Mouse (Mus musculus): ENCODE data around the gene Bscl2. TPM values are rescaled to one million over a fixed set of nuclear protein-coding genes. Genes with fewer than 3 reads are reported as not detected.
A peak's percentile ranks its signal among the peaks of the same experiment; 100 is the strongest.
"Not testable (repeated sequence)": the region's sequence is repeated elsewhere in the genome, so short reads cannot be mapped to it uniquely, and the experiment has no call there.

Bscl2 gene
- polyA plus RNA-seq, 1 experiment from 2014 or later, result 48.5 TPM

- H3K9ac ChIP-seq (ENCODE audit: low read depth, low read length), result 0 out of 2 replicates have a peak overlapping the region, but pooled peaks have one; percentile 11
- no peak overlapping the region for H3K4me3 ChIP-seq (ENCODE audit: low read length)
- no peak overlapping the region for H3K27ac ChIP-seq (ENCODE audit: low read length)
- ATAC-seq, result no peak
- no peaks in the 10 kb centered on the region for H3K27me3 ChIP-seq (replicated peaks; ENCODE audit: control insufficient read depth, insufficient read depth, low read length)
- H3K4me1 ChIP-seq (ENCODE audit: control insufficient read depth, insufficient read depth, low read length), result peaks cover 26% of the 10 kb centered on the region
- no peaks in the 10 kb centered on the region for H3K9me3 ChIP-seq (ENCODE audit: control insufficient read depth, low read length)
- H3K36me3 ChIP-seq (ENCODE audit: control insufficient read depth, insufficient read depth, low read length), result peaks cover 5% of the 10 kb centered on the region
- no peak overlapping the region for H3K4me2 ChIP-seq (ENCODE audit: low read depth, low read length)
- WGBS, result 89% methylated on average over 9 of the region's 9 CpGs
These were observed 58.2 kb downstream of the Bscl2 start for GRCm38 (mm10) chr19:8895397-8895960.

- 0 out of 2 replicates have a peak overlapping the region, but pooled peaks have one; percentile 11 for H3K9ac ChIP-seq (ENCODE audit: low read depth, low read length)
- not testable (repeated sequence) for H3K4me2 ChIP-seq (ENCODE audit: low read depth, low read length); H3K9me3 ChIP-seq (ENCODE audit: control insufficient read depth, low read length); H3K36me3 ChIP-seq (ENCODE audit: control insufficient read depth, insufficient read depth, low read length); H3K4me3 ChIP-seq (ENCODE audit: low read length); H3K27me3 ChIP-seq (replicated peaks; ENCODE audit: control insufficient read depth, insufficient read depth, low read length); ATAC-seq
- H3K4me1 ChIP-seq (ENCODE audit: control insufficient read depth, insufficient read depth, low read length), result peaks cover 26% of the 10 kb centered on the region
- 75% methylated on average over 5 of the region's 5 CpGs for WGBS
- 0 out of 2 replicates have a peak overlapping the region, but pooled peaks have one; percentile 23 for H3K27ac ChIP-seq (ENCODE audit: low read length)
These were observed 59.0 kb downstream of the Bscl2 start for GRCm38 (mm10) chr19:8896231-8896630.

GRCm38 (mm10) chr19:8897211-8897864, 60.1 kb downstream of the Bscl2 start:
- WGBS, result 20% methylated on average over 21 of the region's 21 CpGs
- ATAC-seq, result peak; percentile 58

GRCm38 (mm10) chr19:8897865-8898495, 60.7 kb downstream of the Bscl2 start, which contains the start of gene Ganab:
TSS of gene Ganab (plus strand) at chr19:8898071.
- peak within 1 kb of the TSS; percentile 78 for H3K4me3 ChIP-seq (ENCODE audit: low read length)
- H3K9ac ChIP-seq (ENCODE audit: low read depth, low read length), result peak within 1 kb of the TSS; percentile 89
- H3K27me3 ChIP-seq (replicated peaks; ENCODE audit: control insufficient read depth, insufficient read depth, low read length), result no peaks in the 10 kb centered on the region
- peak; percentile 99 for ATAC-seq
- peaks cover 21% of the 10 kb centered on the region for H3K4me1 ChIP-seq (ENCODE audit: control insufficient read depth, insufficient read depth, low read length)
- H3K27ac ChIP-seq (ENCODE audit: low read length), result peak within 1 kb of the TSS; percentile 88
- H3K9me3 ChIP-seq (ENCODE audit: control insufficient read depth, low read length), result no peaks in the 10 kb centered on the region
- peaks cover 7% of the 10 kb centered on the region; the same call in 1 of the 2 replicates for H3K36me3 ChIP-seq (ENCODE audit: control insufficient read depth, insufficient read depth, low read length)
- peak within 1 kb of the TSS; percentile 77 for H3K4me2 ChIP-seq (ENCODE audit: low read depth, low read length)
- WGBS, result under 1% methylated on average over 53 of the region's 53 CpGs

More at GRCm38 (mm10) chr19:8897211-8897864, 60.1 kb downstream of the Bscl2 start:
- not testable (repeated sequence) for H3K9me3 ChIP-seq (ENCODE audit: control insufficient read depth, low read length); H3K36me3 ChIP-seq (ENCODE audit: control insufficient read depth, insufficient read depth, low read length); H3K27me3 ChIP-seq (replicated peaks; ENCODE audit: control insufficient read depth, insufficient read depth, low read length)
- Histone ChIP-seq H3K27ac (ENCODE audit: low read length) (peak overlapping the region; percentile 88), H3K4me1 (ENCODE audit: control insufficient read depth, insufficient read depth, low read length) (peaks cover 24% of the 10 kb centered on the region), H3K4me3 (ENCODE audit: low read length) (peak overlapping the region; percentile 78), H3K4me2 (ENCODE audit: low read depth, low read length) (peak overlapping the region; percentile 57), H3K9ac (ENCODE audit: low read depth, low read length) (peak overlapping the region; percentile 58)

Small RNA genes within 50 kb of the gene (microRNA-seq; reads per million reads assigned to microRNA genes)
- gene Mir5136, result not detected

Other genes with a start within 250 kb of the Bscl2 start
- gene Slc22a8, start 246.2 kb upstream of the Bscl2 start, polyA plus RNA-seq (2015; fragmentation: Nextera tagmentation; extraction: Ambion mirVana), result 0.04 and 0.05 TPM in 2 replicates
- gene Slc22a6, start 219.4 kb upstream of the Bscl2 start, polyA plus RNA-seq (2015; fragmentation: Nextera tagmentation; extraction: Ambion mirVana), result not detected in 2 replicates
- gene Chrm1, start 173.7 kb upstream of the Bscl2 start, polyA plus RNA-seq (2015; fragmentation: Nextera tagmentation; extraction: Ambion mirVana), result 1.2 TPM in 2 replicates
- gene Slc3a2, start 114.1 kb upstream of the Bscl2 start, polyA plus RNA-seq (2015; fragmentation: Nextera tagmentation; extraction: Ambion mirVana), result 211 and 225 TPM in 2 replicates
- 78.1 and 88.7 TPM in 2 replicates for gene Wdr74, start 101.6 kb upstream of the Bscl2 start, polyA plus RNA-seq (2015; fragmentation: Nextera tagmentation; extraction: Ambion mirVana)
- gene 1700092M07Rik, start 96.7 kb upstream of the Bscl2 start, polyA plus RNA-seq (2015; fragmentation: Nextera tagmentation; extraction: Ambion mirVana), result 0.91 and 1.6 TPM in 2 replicates
- gene Stx5a, start 96.1 kb upstream of the Bscl2 start, polyA plus RNA-seq (2015; fragmentation: Nextera tagmentation; extraction: Ambion mirVana), result 120 and 124 TPM in 2 replicates
- 133 and 137 TPM in 2 replicates for gene Nxf1, start 80.4 kb upstream of the Bscl2 start, polyA plus RNA-seq (2015; fragmentation: Nextera tagmentation; extraction: Ambion mirVana)
- 161 and 164 TPM in 2 replicates for gene Tmem223, start 66.5 kb upstream of the Bscl2 start, polyA plus RNA-seq (2015; fragmentation: Nextera tagmentation; extraction: Ambion mirVana)
- 110 and 120 TPM in 2 replicates for gene Tmem179b, start 63.0 kb upstream of the Bscl2 start, polyA plus RNA-seq (2015; fragmentation: Nextera tagmentation; extraction: Ambion mirVana)
- gene Taf6l, start 51.0 kb upstream of the Bscl2 start, polyA plus RNA-seq (2015; fragmentation: Nextera tagmentation; extraction: Ambion mirVana), result 24.0 and 25.0 TPM in 2 replicates
- 130 and 138 TPM in 2 replicates for gene Polr2g, start 38.9 kb upstream of the Bscl2 start, polyA plus RNA-seq (2015; fragmentation: Nextera tagmentation; extraction: Ambion mirVana)
- 3.6 and 4.1 TPM in 2 replicates for gene Zbtb3, start 34.9 kb upstream of the Bscl2 start, polyA plus RNA-seq (2015; fragmentation: Nextera tagmentation; extraction: Ambion mirVana)
- 36.0 and 44.0 TPM in 2 replicates for gene Ttc9c, start 18.1 kb upstream of the Bscl2 start, polyA plus RNA-seq (2015; fragmentation: Nextera tagmentation; extraction: Ambion mirVana)
- gene Hnrnpul2, start 17.5 kb upstream of the Bscl2 start, polyA plus RNA-seq (2015; fragmentation: Nextera tagmentation; extraction: Ambion mirVana), result 3.7 and 4.3 TPM in 2 replicates
- gene AC129217.1, start 7.7 kb upstream of the Bscl2 start, polyA plus RNA-seq (2015; fragmentation: Nextera tagmentation; extraction: Ambion mirVana), result not detected in 2 replicates
- 13.3 and 14.3 TPM in 2 replicates for gene Gng3, start 1.7 kb downstream of the Bscl2 start, polyA plus RNA-seq (2015; fragmentation: Nextera tagmentation; extraction: Ambion mirVana)
- gene Lrrn4cl, start 13.3 kb downstream of the Bscl2 start, polyA plus RNA-seq (2015; fragmentation: Nextera tagmentation; extraction: Ambion mirVana), result 1.6 and 1.7 TPM in 2 replicates
- gene Ubxn1, start 34.0 kb downstream of the Bscl2 start, polyA plus RNA-seq (2015; fragmentation: Nextera tagmentation; extraction: Ambion mirVana), result 158 and 170 TPM in 2 replicates
- 60.7 and 61.2 TPM in 2 replicates for gene Uqcc3, start 43.5 kb downstream of the Bscl2 start, polyA plus RNA-seq (2015; fragmentation: Nextera tagmentation; extraction: Ambion mirVana)
- gene Lbhd1, start 46.3 kb downstream of the Bscl2 start, polyA plus RNA-seq (2015; fragmentation: Nextera tagmentation; extraction: Ambion mirVana), result 60.7 and 74.8 TPM in 2 replicates
- not detected in 2 replicates for gene Gm49403, start 46.5 kb downstream of the Bscl2 start, polyA plus RNA-seq (2015; fragmentation: Nextera tagmentation; extraction: Ambion mirVana)
- 79.5 and 89.2 TPM in 2 replicates for gene 1810009A15Rik, start 51.4 kb downstream of the Bscl2 start, polyA plus RNA-seq (2015; fragmentation: Nextera tagmentation; extraction: Ambion mirVana)
- not detected in 2 replicates for gene Gm49416, start 51.5 kb downstream of the Bscl2 start, polyA plus RNA-seq (2015; fragmentation: Nextera tagmentation; extraction: Ambion mirVana)
- gene Ints5, start 55.5 kb downstream of the Bscl2 start, polyA plus RNA-seq (2015; fragmentation: Nextera tagmentation; extraction: Ambion mirVana), result 39.2 and 40.9 TPM in 2 replicates
- gene Ganab, start 60.6 kb downstream of the Bscl2 start, polyA plus RNA-seq (2015; fragmentation: Nextera tagmentation; extraction: Ambion mirVana), result 95.7 and 100 TPM in 2 replicates
- gene B3gat3, start 82.9 kb downstream of the Bscl2 start, polyA plus RNA-seq (2015; fragmentation: Nextera tagmentation; extraction: Ambion mirVana), result 44.0 and 45.4 TPM in 2 replicates
- gene Rom1, start 91.9 kb downstream of the Bscl2 start, polyA plus RNA-seq (2015; fragmentation: Nextera tagmentation; extraction: Ambion mirVana), result 3.1 and 3.3 TPM in 2 replicates
- gene Eml3, start 92.1 kb downstream of the Bscl2 start, polyA plus RNA-seq (2015; fragmentation: Nextera tagmentation; extraction: Ambion mirVana), result 22.6 and 23.5 TPM in 2 replicates
- gene Mta2, start 104.4 kb downstream of the Bscl2 start, polyA plus RNA-seq (2015; fragmentation: Nextera tagmentation; extraction: Ambion mirVana), result 119 and 130 TPM in 2 replicates
- 30.1 and 31.7 TPM in 2 replicates for gene Tut1, start 116.4 kb downstream of the Bscl2 start, polyA plus RNA-seq (2015; fragmentation: Nextera tagmentation; extraction: Ambion mirVana)
- 392 and 445 TPM in 2 replicates for gene Eef1g, start 129.6 kb downstream of the Bscl2 start, polyA plus RNA-seq (2015; fragmentation: Nextera tagmentation; extraction: Ambion mirVana)
- gene Ahnak, start 151.8 kb downstream of the Bscl2 start, polyA plus RNA-seq (2015; fragmentation: Nextera tagmentation; extraction: Ambion mirVana), result 16.5 and 20.8 TPM in 2 replicates